Mouse (Mus musculus) adrenal gland, adult (tissue): Measurements from ENCODE around the gene Slc13a1.
A peak's percentile ranks its signal among the peaks of the same experiment; 100 is the strongest.
"Not testable (repeated sequence)": the region's sequence is repeated elsewhere in the genome, so short reads cannot be mapped to it uniquely, and the experiment has no call there.

Experiments used
- DNase-seq, 2 experiments: peaks; one replicate each; pipeline ENCODE4 v3.0.0; 2022 to 2023; ENCODE audit warnings: low spot score in 1 of 2; ENCODE audit not compliant: inconsistent age in 2 of 2

The Slc13a1 gene

GRCm38 (mm10) chr6:24167734-24168327 lies at the start of gene Slc13a1:
TSS of gene Slc13a1 (minus strand) at chr6:24168092.
- no peak for DNase-seq

- no peak for DNase-seq
These were observed 40.0 kb upstream of the Slc13a1 start for GRCm38 (mm10) chr6:24207866-24208265.

- no peak for DNase-seq
These were observed 34.3 kb upstream of the Slc13a1 start for GRCm38 (mm10) chr6:24202226-24202625.

GRCm38 (mm10) chr6:24200644-24201484 lies 33.0 kb upstream of the Slc13a1 start:
- DNase-seq: no peak

- DNase-seq: not testable (repeated sequence)
These were observed 29.8 kb upstream of the Slc13a1 start for GRCm38 (mm10) chr6:24197501-24198195.

- not testable (repeated sequence) for DNase-seq
These were observed 28.5 kb upstream of the Slc13a1 start for GRCm38 (mm10) chr6:24196406-24196805.

- no peak for DNase-seq
These were observed 15.5 kb upstream of the Slc13a1 start for GRCm38 (mm10) chr6:24183439-24183838.

GRCm38 (mm10) chr6:24175393-24175792 lies 7.5 kb upstream of the Slc13a1 start:
- peak in 1 of 2 experiments; percentile 57 for DNase-seq

- no peak for DNase-seq
These were observed 6.1 kb upstream of the Slc13a1 start for GRCm38 (mm10) chr6:24173951-24174350.

GRCm38 (mm10) chr6:24172736-24173135 lies 4.8 kb upstream of the Slc13a1 start:
- no peak for DNase-seq

- DNase-seq: no peak
These were observed 1.1 kb downstream of the Slc13a1 start for GRCm38 (mm10) chr6:24166772-24167171.

GRCm38 (mm10) chr6:24165249-24165648 lies 2.6 kb downstream of the Slc13a1 start:
- DNase-seq: peak; percentile 46 to 83

- no peak for DNase-seq
These were observed 8.1 kb downstream of the Slc13a1 start for GRCm38 (mm10) chr6:24159795-24160194.

- DNase-seq: no peak
These were observed 13.0 kb downstream of the Slc13a1 start for GRCm38 (mm10) chr6:24154901-24155300.

GRCm38 (mm10) chr6:24132951-24133350 lies 34.9 kb downstream of the Slc13a1 start:
- DNase-seq: no peak

GRCm38 (mm10) chr6:24122632-24123031 lies 45.3 kb downstream of the Slc13a1 start:
- DNase-seq: no peak

- no peak for DNase-seq
These were observed 56.3 kb downstream of the Slc13a1 start for GRCm38 (mm10) chr6:24111614-24112013.

GRCm38 (mm10) chr6:24108471-24108870 lies 59.4 kb downstream of the Slc13a1 start:
- no peak for DNase-seq

- DNase-seq: no peak
These were observed 61.7 kb downstream of the Slc13a1 start for GRCm38 (mm10) chr6:24106157-24106556.

- DNase-seq: no peak
These were observed 62.2 kb downstream of the Slc13a1 start for GRCm38 (mm10) chr6:24105681-24106080.

GRCm38 (mm10) chr6:24101281-24101680 lies 66.6 kb downstream of the Slc13a1 start:
- DNase-seq: no peak

- DNase-seq: no peak
These were observed 67.2 kb downstream of the Slc13a1 start for GRCm38 (mm10) chr6:24100705-24101104.
